Mouse (Mus musculus): ENCODE measurements at regions not wholly inside any gene's neighbourhood (a gene's known extent, or its start where the extent isn't known, plus 50 kb on each side); places are given as distances from the start of the nearest gene placed in this dataset.

- H3K27me3 ChIP-seq = no peaks in the 10 kb centered on the region
- no peak for ATAC-seq (ENCODE audit: insufficient number of reproducible peaks, insufficient read depth, low FRiP score, low TSS enrichment)
- no peak overlapping the region for H3K4me3 ChIP-seq
- H3K9ac ChIP-seq = no peak overlapping the region
- H3K27ac ChIP-seq = no peak overlapping the region
- peaks cover 5% of the 10 kb centered on the region; the same call in 1 of the 2 replicates for H3K4me1 ChIP-seq
- WGBS = 78% methylated on average over 12 of the region's 12 CpGs
- H3K9me3 ChIP-seq = no peaks in the 10 kb centered on the region
- H3K4me2 ChIP-seq (replicated peaks) = no peak overlapping the region
- no peaks in the 10 kb centered on the region for H3K36me3 ChIP-seq
Measured at GRCm38 (mm10) chr12:112405781-112406213, 83.5 kb upstream of the A530016L24Rik start.

DNA sequence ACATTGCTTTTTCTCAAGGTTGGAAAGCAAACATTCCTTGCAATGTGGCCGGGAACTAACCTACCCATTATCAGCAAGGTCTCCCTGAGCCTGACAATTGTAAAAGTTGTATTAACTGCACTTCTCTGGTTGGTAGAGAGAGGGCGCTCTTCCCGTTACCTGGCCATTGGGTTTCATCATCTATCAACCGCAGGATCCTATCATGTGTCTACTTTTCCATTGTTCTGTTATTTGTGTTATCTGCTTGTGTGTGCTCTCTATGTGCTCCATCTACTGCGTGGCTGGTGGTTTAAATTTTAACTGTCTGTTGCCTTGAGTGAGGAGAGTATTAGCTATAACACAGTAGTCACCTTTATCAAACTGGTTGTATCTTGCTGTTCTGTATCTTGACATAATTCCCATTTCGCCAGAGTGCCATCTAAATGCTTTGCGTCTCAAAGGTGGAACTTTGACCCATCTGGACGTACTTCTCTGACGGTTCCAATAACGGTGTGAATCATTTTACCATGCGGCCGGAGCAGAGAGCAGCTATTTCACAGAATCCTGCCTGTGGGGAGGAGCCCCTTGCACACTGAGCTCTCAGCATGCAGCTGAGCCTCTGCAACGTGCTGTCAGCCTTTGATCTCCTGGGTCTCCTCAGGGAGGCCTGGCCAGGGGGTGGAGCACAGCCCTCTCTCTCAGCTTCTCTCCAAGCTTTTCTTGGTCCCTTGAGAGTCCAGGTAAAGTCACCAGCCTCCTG, 77.5 kb upstream of the A530016L24Rik start:
- Histone ChIP-seq H3K4me3 (no peak overlapping the region), H3K4me2 (replicated peaks) (peak overlapping the region; percentile 17; the same call in 1 of the 2 replicates), H3K9ac (no peak overlapping the region), H3K36me3 (no peaks in the 10 kb centered on the region), H3K4me1 (peaks cover 12% of the 10 kb centered on the region; the same call in 1 of the 2 replicates), H3K27me3 (no peaks in the 10 kb centered on the region), H3K27ac (no peak overlapping the region), H3K9me3 (no peaks in the 10 kb centered on the region)
- ATAC-seq (ENCODE audit: insufficient number of reproducible peaks, insufficient read depth, low FRiP score, low TSS enrichment) = no peak
- 10% methylated on average over 13 of the region's 13 CpGs for WGBS

GRCm38 (mm10) chr12:112412351-112412697, 76.9 kb upstream of the A530016L24Rik start:
- no peaks in the 10 kb centered on the region for H3K9me3 ChIP-seq
- no peak for ATAC-seq (ENCODE audit: insufficient number of reproducible peaks, insufficient read depth, low FRiP score, low TSS enrichment)
- no peak overlapping the region for H3K4me2 ChIP-seq (replicated peaks)
- H3K36me3 ChIP-seq = no peaks in the 10 kb centered on the region
- H3K9ac ChIP-seq = no peak overlapping the region
- 34% methylated on average over 2 of the region's 2 CpGs for WGBS
- no peak overlapping the region for H3K4me3 ChIP-seq
- H3K27ac ChIP-seq = no peak overlapping the region
- H3K4me1 ChIP-seq = peaks cover 12% of the 10 kb centered on the region; the same call in 1 of the 2 replicates
- H3K27me3 ChIP-seq = no peaks in the 10 kb centered on the region

DNA sequence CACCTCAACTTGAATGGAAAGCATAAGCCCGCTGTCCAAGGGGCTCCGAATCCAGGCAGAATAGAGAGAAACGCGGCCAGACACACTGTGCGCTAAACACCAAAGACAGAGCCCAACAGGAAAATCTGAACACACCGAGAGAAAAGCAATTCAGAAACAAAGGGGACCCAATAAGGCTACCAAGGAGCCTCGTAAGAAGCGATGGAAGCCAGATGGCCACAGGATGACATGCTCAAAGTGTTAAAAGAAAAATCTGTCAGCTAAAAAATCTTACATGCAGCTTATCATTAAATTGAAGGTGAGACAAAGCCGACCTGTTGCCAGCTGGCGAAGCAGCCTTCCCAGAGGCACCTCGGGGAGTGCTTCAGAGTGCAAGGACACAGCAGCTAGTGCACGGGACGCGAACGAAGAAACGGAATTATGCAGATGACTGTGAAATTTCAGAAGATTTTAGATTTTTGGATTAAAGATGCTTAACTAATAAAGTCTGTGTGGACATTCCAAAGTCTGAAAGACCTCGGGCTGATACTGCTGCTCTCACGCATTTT, 73.2 kb upstream of the A530016L24Rik start:
- H3K9me3 ChIP-seq = no peaks in the 10 kb centered on the region
- no peaks in the 10 kb centered on the region for H3K27me3 ChIP-seq
- WGBS = 78% methylated on average over 18 of the region's 18 CpGs
- H3K9ac ChIP-seq = no peak overlapping the region
- peaks cover 12% of the 10 kb centered on the region; the same call in 1 of the 2 replicates for H3K4me1 ChIP-seq
- H3K4me3 ChIP-seq = no peak overlapping the region
- no peak for ATAC-seq (ENCODE audit: insufficient number of reproducible peaks, insufficient read depth, low FRiP score, low TSS enrichment)
- H3K27ac ChIP-seq = no peak overlapping the region
- no peaks in the 10 kb centered on the region for H3K36me3 ChIP-seq
- no peak overlapping the region for H3K4me2 ChIP-seq (replicated peaks)

GRCm38 (mm10) chr12:112416537-112416936, 72.7 kb upstream of the A530016L24Rik start:
- 84% methylated on average over 13 of the region's 13 CpGs for WGBS
- Histone ChIP-seq H3K4me3 (no peak overlapping the region), H3K9me3 (no peaks in the 10 kb centered on the region), H3K4me1 (peaks cover 12% of the 10 kb centered on the region; the same call in 1 of the 2 replicates), H3K9ac (no peak overlapping the region), H3K36me3 (no peaks in the 10 kb centered on the region), H3K27ac (no peak overlapping the region), H3K4me2 (replicated peaks) (no peak overlapping the region), H3K27me3 (no peaks in the 10 kb centered on the region)
- no peak for ATAC-seq (ENCODE audit: insufficient number of reproducible peaks, insufficient read depth, low FRiP score, low TSS enrichment)

DNA sequence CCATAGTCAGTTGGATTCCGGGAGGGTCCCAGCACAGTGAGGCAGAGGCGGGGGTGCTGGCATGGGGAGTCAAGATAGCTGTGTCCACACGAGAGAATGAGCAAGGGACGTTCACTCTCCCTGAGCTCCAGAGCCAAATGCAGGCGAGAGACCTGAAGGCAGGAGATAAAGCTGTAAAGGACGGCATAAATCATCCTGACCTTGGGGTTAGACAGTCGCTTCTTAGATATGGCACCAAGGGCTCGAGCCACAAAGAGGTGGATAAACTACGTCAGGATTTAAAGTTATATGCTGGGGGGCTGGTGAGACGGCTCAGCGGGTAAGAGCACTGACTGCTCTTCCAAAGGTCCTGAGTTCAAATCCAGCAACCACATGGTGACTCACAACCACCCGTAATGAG, 70.6 kb upstream of the A530016L24Rik start:
- no peak for ATAC-seq (ENCODE audit: insufficient number of reproducible peaks, insufficient read depth, low FRiP score, low TSS enrichment)
- Histone ChIP-seq H3K4me2 (replicated peaks) (no peak overlapping the region), H3K27me3 (no peaks in the 10 kb centered on the region), H3K9ac (no peak overlapping the region), H3K27ac (no peak overlapping the region), H3K9me3 (no peaks in the 10 kb centered on the region), H3K4me3 (no peak overlapping the region), H3K36me3 (no peaks in the 10 kb centered on the region), H3K4me1 (no peaks in the 10 kb centered on the region)
- 88% methylated on average over 12 of the region's 12 CpGs for WGBS

DNA sequence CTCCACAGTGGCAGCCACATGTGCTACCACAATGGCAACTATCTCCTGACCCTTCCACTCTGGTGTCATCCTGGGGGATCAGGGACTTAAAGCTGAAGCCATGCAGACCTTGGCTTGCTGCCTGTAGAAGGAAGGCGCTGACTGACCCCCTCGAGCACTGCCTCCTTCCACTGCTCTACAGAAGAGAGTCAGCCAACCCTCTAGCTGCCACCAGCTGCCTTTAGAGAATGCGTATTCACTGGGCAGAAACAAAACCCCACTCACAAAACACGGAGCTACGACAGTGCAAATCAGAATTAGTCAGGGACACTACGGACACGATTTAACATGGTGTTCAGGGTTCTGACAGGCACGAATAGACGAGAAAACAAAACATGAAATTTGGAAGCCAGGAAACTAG, 67.1 kb upstream of the A530016L24Rik start:
- Histone ChIP-seq H3K9me3 (no peaks in the 10 kb centered on the region), H3K27me3 (no peaks in the 10 kb centered on the region), H3K9ac (no peak overlapping the region), H3K36me3 (no peaks in the 10 kb centered on the region), H3K27ac (no peak overlapping the region), H3K4me2 (replicated peaks) (no peak overlapping the region), H3K4me1 (no peaks in the 10 kb centered on the region), H3K4me3 (no peak overlapping the region)
- 79% methylated on average over 9 of the region's 9 CpGs for WGBS
- no peak for ATAC-seq (ENCODE audit: insufficient number of reproducible peaks, insufficient read depth, low FRiP score, low TSS enrichment)

DNA sequence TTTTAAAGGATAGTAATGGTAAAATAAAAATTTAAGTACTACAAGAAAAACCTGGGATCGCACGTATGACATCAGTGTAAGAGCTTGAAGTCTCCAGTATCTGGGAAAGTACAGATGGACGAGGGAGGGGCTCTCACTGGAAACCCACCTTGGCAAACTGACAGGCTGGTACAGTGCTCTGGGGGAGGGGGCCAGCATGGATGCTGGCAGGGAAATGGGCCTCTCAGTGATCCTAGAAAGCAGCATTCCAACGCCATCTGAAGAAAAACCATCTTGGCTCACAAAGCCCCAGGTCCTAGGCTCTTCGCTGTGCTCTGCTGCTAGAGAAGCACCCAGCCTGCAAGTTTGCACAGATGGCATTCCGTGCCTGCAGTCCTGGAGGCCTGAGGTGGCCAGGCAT, 65.1 kb upstream of the A530016L24Rik start:
- 91% methylated on average over 6 of the region's 6 CpGs for WGBS

DNA sequence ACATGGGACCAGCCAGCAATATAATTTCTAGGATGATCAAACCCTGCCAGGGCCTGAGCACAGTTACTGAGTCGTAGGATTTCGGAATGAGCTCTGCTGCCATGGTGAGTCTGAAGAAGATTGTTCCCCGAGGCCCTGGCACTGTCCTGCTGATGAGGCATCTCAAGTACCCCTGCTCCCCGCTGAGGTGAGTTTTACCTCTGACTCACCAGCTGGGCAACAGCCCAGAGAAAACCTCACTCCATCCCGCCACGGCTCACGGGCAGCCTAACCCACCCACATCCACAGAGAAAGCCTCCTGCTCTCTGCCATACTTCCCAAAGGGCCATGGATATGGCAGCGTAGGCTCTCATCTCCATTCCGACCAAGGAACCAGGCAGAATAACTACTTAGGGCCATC, 62.6 kb upstream of the A530016L24Rik start:
- H3K9me3 ChIP-seq = no peaks in the 10 kb centered on the region
- WGBS = 83% methylated on average over 9 of the region's 9 CpGs
- H3K4me1 ChIP-seq = peaks cover 8% of the 10 kb centered on the region; the same call in 1 of the 2 replicates
- no peak overlapping the region for H3K27ac ChIP-seq
- no peaks in the 10 kb centered on the region for H3K36me3 ChIP-seq
- no peak overlapping the region for H3K4me2 ChIP-seq (replicated peaks)
- no peak overlapping the region for H3K4me3 ChIP-seq
- H3K9ac ChIP-seq = no peak overlapping the region
- ATAC-seq (ENCODE audit: insufficient number of reproducible peaks, insufficient read depth, low FRiP score, low TSS enrichment) = no peak
- H3K27me3 ChIP-seq = 0 out of 2 replicates have a peak, but pooled peaks cover 3% of the 10 kb centered on the region

More for the DNA sequence above, 65.1 kb upstream of the A530016L24Rik start:
- Histone ChIP-seq H3K27me3 (no peaks in the 10 kb centered on the region), H3K4me2 (replicated peaks) (no peak overlapping the region), H3K4me1 (no peaks in the 10 kb centered on the region), H3K27ac (no peak overlapping the region), H3K9me3 (no peaks in the 10 kb centered on the region), H3K36me3 (no peaks in the 10 kb centered on the region), H3K4me3 (no peak overlapping the region), H3K9ac (no peak overlapping the region)
- ATAC-seq (ENCODE audit: insufficient number of reproducible peaks, insufficient read depth, low FRiP score, low TSS enrichment) = no peak

DNA sequence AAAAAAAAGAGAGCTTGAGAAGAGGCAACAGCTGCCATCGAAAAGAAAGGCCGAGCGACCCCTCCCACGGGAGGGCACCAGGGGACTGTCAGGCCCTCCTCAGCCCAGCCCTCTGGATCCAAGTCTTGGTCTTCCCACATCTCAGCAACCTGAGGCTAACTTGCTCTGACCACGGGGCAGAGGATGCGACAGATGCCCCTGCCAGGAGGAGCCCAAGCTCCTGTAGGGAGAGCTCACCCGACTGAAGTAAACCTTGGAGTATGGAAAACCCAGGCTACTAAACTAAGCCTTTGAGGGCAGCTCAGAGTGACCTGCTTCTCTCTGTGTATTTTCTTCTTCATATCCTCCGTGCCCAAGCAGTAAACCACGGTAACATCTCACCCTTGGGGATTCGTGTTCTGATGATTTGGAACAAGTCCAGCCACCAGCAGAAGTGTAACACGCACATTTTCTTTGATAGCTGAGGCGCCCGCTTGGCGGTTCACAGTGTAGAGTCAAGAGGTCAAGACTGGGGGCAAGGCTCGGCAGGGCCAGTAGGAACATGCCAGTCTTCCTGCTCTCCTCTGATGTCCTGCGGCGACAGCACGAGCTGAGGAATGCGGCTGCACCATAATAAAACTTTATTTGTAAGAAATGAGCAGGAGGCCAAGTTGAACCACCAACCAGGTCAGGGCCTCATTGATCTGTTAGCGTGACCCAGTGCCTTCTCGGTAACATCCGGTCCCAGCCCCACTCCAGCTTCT, 59.0 kb upstream of the A530016L24Rik start:
- peaks cover 23% of the 10 kb centered on the region for H3K4me1 ChIP-seq
- no peak overlapping the region for H3K4me2 ChIP-seq (replicated peaks)
- no peak overlapping the region for H3K9ac ChIP-seq
- H3K27me3 ChIP-seq = 0 out of 2 replicates have a peak, but pooled peaks cover 7% of the 10 kb centered on the region
- 38% methylated on average over 22 of the region's 22 CpGs for WGBS
- no peak for ATAC-seq (ENCODE audit: insufficient number of reproducible peaks, insufficient read depth, low FRiP score, low TSS enrichment)
- no peaks in the 10 kb centered on the region for H3K36me3 ChIP-seq
- H3K27ac ChIP-seq = no peak overlapping the region
- H3K9me3 ChIP-seq = no peaks in the 10 kb centered on the region
- H3K4me3 ChIP-seq = no peak overlapping the region

DNA sequence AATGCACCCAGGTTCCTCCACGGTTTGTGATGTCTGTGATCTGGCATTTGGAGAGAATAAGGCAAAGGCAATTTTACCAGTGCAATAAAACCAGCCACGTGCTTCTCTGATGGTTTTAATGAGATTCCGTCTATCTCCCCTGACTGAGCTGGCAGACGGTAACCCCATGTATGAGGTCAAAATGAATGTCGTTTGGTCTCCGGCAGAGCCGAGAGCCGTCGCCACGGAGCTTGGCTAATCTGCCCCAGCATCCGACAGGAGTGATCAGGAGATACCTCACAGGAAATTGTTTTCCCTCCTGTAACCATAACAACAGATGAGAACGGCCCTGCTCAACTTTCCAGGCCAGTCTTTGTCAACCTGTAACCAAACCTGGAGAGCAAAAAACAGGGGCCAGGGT, 55.9 kb upstream of the A530016L24Rik start:
- Histone ChIP-seq H3K27me3 (0 out of 2 replicates have a peak, but pooled peaks cover 7% of the 10 kb centered on the region), H3K9ac (no peak overlapping the region), H3K4me3 (no peak overlapping the region), H3K4me1 (peaks cover 31% of the 10 kb centered on the region), H3K36me3 (no peaks in the 10 kb centered on the region), H3K9me3 (no peaks in the 10 kb centered on the region), H3K27ac (no peak overlapping the region), H3K4me2 (replicated peaks) (no peak overlapping the region)
- no peak for ATAC-seq (ENCODE audit: insufficient number of reproducible peaks, insufficient read depth, low FRiP score, low TSS enrichment)
- WGBS = 28% methylated on average over 12 of the region's 12 CpGs
